Mouse (Mus musculus) layer of hippocampus, adult 9-11 months (tissue): ENCODE measurements at regions not wholly inside any gene's neighbourhood (a gene's known extent, or its start where the extent isn't known, plus 50 kb on each side); places are given as distances from the start of the nearest gene placed in this dataset.
"Not testable (repeated sequence)": the region's sequence is repeated elsewhere in the genome, so short reads cannot be mapped to it uniquely, and the experiment has no call there.

ENCODE experiments used
- DNase-seq: peaks from one replicate; pipeline ENCODE4 v3.0.0; 2022

DNA sequence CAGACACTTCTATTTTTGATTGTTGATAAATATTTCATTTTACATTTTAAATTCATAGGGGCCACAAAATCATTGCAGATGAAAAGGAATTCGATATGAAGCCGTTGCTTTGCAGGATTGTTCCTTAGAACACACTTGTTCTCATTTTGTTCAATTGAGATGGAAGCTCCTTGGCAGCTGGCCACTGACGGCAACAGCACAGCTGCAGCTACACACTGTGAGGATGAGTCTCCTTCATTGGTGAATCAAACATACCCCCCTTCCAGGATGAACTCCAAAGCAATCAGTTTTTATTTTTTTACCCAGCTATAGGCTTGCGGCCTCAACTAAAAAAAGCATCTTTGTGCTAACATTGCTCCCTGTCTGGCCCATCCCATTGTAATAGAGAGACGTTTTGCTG is 475.1 kb downstream of the Tbl1xr1 start:
- peak; percentile 51 for DNase-seq

DNA sequence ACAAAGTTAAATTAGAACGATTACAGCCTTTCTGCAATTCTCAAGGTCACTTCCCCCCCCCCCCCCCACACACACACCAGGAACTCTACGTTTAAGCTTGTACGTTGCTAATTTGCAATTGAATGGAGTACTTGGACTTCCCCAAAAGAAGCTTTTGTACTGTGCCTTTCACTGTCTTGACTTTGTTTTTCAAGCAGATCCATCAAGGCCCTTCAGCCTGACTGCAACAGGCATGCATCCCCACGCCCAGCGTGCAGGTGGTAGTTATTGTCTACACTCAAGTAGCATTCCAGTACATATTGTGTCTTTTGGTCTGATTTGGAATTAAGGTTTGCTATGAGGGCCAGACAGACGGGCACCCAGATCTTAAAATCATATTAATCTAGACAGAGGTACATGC is 483.1 kb downstream of the Tbl1xr1 start:
- DNase-seq, result no peak

DNA sequence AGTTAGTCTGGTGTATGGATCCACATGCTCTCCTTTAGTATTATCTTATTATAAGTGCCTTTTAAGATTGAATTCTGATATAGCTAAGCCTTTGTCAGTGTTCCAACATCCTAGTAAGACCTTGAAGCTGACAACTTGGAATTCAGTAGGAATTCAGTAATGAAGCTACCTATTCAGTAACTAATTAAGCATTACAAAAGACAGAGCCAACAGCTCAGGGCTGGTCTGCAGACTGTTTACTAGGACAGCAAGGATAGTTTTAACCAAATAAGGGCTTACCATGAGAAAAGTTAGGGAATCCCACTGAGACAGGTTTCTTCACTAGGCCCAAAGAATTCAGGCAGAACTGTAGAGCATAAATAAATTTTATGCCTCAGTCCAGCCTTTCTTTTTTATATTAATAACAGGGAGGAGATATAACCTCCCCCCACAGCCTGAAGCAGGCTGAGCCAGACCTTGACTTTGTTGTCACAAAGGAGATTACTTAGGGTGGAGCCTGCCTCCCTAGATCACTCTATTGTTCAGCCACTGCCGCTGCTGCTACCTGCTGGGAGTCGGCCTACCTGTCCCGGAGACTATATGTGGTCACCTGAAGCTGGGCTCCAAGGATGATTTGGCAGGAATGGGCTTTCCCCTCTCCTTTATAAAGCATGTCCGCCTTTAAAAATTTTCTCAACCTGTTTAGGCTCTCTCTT is 484.2 kb downstream of the Tbl1xr1 start:
- DNase-seq, result not testable (repeated sequence)
